Mouse (Mus musculus) neural tube, embryonic 14.5 days (tissue): Measurements from ENCODE around the gene Ppp1r14c. TPM values are rescaled to one million over a fixed set of nuclear protein-coding genes. Genes with fewer than 3 reads are reported as not detected.

Source experiments
- ATAC-seq: fragments of 200-750 bp; cut with Nextera tagmentation; 2 replicates; pipeline ENCODE4 v1.8.0; 2017; ENCODE audit warnings: low read depth, mild to moderate bottlenecking, moderate TSS enrichment, moderate library complexity
- H3K27ac ChIP-seq: fragments of 300-500 bp; sonication (generic); 2 replicates; pipeline ENCODE4 v1.5.1; 2014; ENCODE audit warnings: low read depth, mild to moderate bottlenecking, control low read depth, low read length, moderate library complexity, mixed read lengths
- H3K27me3 ChIP-seq: fragments of 300-500 bp; sonication (generic); 2 replicates; pipeline ENCODE4 v1.6.1; 2014; ENCODE audit warnings: low read length; ENCODE audit not compliant: control insufficient read depth, insufficient read depth
- H3K36me3 ChIP-seq: fragments of 300-500 bp; sonication (generic); 2 replicates; pipeline ENCODE4 v1.6.1; 2014; ENCODE audit warnings: low read length, mixed read lengths; ENCODE audit not compliant: control insufficient read depth, insufficient read depth
- H3K4me1 ChIP-seq: fragments of 300-500 bp; sonication (generic); 2 replicates; pipeline ENCODE4 v1.6.1; 2014; ENCODE audit warnings: low read length; ENCODE audit not compliant: control insufficient read depth, insufficient read depth
- H3K4me2 ChIP-seq: fragments of 300-500 bp; sonication (generic); 2 replicates; pipeline ENCODE4 v1.6.1; 2014; ENCODE audit warnings: mild to moderate bottlenecking, low read depth, low read length, control low read depth
- H3K4me3 ChIP-seq: fragments of 300-500 bp; sonication (generic); 2 replicates; pipeline ENCODE4 v1.5.1; 2014; ENCODE audit warnings: low read depth, low read length, control low read depth, mixed read lengths
- H3K9ac ChIP-seq: fragments of 300-500 bp; sonication (generic); replicated peaks from 2 replicates; pipeline ENCODE4 v1.6.1; 2014; ENCODE audit warnings: low read depth, mild to moderate bottlenecking, control low read depth, low read length, mixed read lengths
- H3K9me3 ChIP-seq: fragments of 300-500 bp; sonication (generic); 2 replicates; pipeline ENCODE4 v1.6.1; 2016; ENCODE audit warnings: low read length; ENCODE audit not compliant: control insufficient read depth
- whole genome bisulfite sequencing: fragments of 180-500 bp; shearing (Covaris S2); extraction: QIAGEN DNeasy Blood & Tissue Kit; methylation state at CpG from one replicate; pipeline ENCODE4 v1.1.7; 2014; 5-methylcytosine and 5-hydroxymethylcytosine counted together
- polyA plus RNA-seq: library from polyadenylated mRNA; unstranded; fragments of >200 nt; fragmentation: Nextera tagmentation; extraction: Ambion mirVana; gene quantifications from 2 replicates; pipeline ENCODE4 v1.2.1, GENCODE M21; 2014

Ppp1r14c gene
- polyA plus RNA-seq, 1 experiment from 2014 or later = 69.0 TPM

DNA sequence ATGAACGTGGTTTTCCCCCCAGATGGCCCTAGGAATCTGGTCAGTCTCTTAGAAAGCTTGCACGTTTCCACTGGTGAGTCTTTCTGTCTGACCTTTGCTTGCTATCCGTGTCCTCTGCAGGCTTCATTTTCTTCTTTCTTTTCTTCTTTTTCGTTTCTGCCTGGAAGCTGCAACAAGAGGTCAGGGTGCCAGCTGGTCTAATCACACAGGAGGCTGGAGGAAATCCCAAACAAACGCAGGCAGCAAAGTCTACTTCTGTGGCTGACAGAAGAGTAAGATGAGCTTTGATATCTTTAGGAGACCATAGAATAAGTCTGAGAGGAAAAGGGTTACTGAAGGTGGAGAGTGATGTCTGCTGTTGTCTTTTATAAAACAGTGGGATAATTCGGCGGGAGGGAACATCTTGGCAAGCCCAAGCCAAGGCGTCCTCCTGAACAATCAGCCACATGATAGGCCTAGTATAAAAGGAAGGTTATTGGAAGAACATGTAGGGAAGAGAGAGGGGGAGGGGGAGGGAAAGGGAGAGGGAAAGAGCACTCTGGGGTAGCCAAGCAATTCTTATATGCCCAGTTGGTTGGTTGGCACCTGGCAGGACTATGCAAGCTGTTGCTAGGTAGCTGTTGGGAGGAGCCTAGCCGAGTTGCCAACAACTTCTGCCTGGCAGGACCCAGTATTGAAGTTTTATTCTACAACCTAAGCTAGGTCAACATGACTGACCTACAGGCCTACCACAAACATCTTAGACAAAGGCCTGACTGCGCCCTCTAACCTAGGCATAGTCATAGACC lies 30.3 kb downstream of the Ppp1r14c start:
- no peaks in the 10 kb centered on the region for H3K9me3 ChIP-seq
- WGBS = 76% methylated on average over 10 of the region's 10 CpGs
- no peaks in the 10 kb centered on the region for H3K36me3 ChIP-seq
- no peak overlapping the region for H3K27ac ChIP-seq
- no peaks in the 10 kb centered on the region; the same call in 1 of the 2 replicates for H3K4me1 ChIP-seq
- H3K9ac ChIP-seq = no peak overlapping the region
- no peak overlapping the region for H3K4me2 ChIP-seq
- no peaks in the 10 kb centered on the region for H3K27me3 ChIP-seq
- ATAC-seq = no peak
- H3K4me3 ChIP-seq = no peak overlapping the region

DNA sequence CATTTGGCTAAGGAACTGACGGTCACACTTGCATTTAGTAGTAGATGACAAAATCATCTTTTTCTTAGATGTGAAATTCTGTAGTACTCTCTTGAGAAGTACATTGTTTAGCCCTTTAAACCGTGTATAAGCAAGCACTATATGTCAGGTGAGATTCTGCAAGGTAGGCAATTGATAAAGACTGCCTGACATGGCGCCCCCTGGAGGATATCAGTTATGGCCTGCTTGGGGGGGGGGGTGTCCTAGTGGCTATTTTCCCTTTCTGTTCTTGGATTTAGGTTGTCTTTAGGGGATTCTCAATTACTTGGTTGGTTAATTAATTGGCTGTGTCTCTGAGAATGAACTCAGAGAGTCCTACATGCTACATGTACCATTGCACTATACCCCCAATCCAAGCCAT lies 31.5 kb downstream of the Ppp1r14c start:
- H3K4me2 ChIP-seq = no peak overlapping the region
- WGBS = 74% methylated on average over 3 of the region's 3 CpGs
- H3K36me3 ChIP-seq = no peaks in the 10 kb centered on the region
- H3K9ac ChIP-seq = no peak overlapping the region
- no peaks in the 10 kb centered on the region; the same call in 1 of the 2 replicates for H3K4me1 ChIP-seq
- no peaks in the 10 kb centered on the region for H3K27me3 ChIP-seq
- no peak overlapping the region for H3K4me3 ChIP-seq
- no peak overlapping the region for H3K27ac ChIP-seq
- no peaks in the 10 kb centered on the region for H3K9me3 ChIP-seq
- ATAC-seq = no peak

DNA sequence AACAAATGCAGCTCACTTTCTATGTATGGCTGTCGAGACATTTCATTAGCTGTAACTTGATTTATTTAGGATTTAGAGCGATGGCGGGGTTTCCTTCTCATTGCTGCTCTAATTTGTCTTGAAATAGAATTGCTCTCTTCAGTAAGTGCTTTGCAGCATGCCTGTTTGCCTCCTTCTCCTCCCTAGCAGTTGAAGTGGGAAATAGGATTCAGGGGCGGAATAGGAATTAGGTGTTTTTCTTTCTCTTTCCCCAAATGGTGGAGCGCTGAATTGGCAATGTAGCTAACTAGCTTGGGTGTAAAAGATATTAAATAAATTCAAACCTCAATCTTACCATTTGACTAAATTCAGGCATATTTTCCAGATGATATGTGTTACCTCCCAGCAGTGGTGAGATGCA lies 32.2 kb downstream of the Ppp1r14c start:
- WGBS = 62% methylated on average over 5 of the region's 5 CpGs
- Histone ChIP-seq H3K36me3 (no peaks in the 10 kb centered on the region), H3K9me3 (no peaks in the 10 kb centered on the region), H3K9ac (no peak overlapping the region), H3K4me2 (no peak overlapping the region), H3K4me3 (no peak overlapping the region), H3K4me1 (no peaks in the 10 kb centered on the region; the same call in 1 of the 2 replicates), H3K27me3 (no peaks in the 10 kb centered on the region), H3K27ac (no peak overlapping the region)
- no peak for ATAC-seq

DNA sequence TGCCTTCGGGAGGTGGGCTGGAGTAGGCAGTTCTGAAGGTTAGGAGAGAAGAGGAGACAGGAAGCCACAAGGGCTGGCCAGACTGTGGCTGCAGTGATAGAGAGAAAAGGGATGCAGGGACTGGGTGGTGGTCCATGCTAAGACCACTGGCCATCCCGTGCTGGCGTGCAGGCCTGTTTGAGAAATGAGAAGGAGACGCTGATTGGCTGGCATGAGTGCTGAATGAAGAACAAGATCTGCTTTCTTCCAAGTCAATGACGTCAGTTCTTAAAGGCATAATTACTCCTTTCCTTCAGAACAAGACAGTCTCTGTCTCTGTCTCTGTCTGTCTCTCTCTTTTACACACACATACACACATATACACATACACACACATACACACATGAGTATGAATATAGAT lies 36.4 kb downstream of the Ppp1r14c start:
- Histone ChIP-seq H3K36me3 (no peaks in the 10 kb centered on the region), H3K27ac (no peak overlapping the region), H3K4me2 (no peak overlapping the region), H3K9ac (no peak overlapping the region), H3K4me3 (no peak overlapping the region), H3K9me3 (no peaks in the 10 kb centered on the region), H3K4me1 (no peaks in the 10 kb centered on the region; the same call in 1 of the 2 replicates), H3K27me3 (no peaks in the 10 kb centered on the region)
- no peak for ATAC-seq
- WGBS = 75% methylated on average over 5 of the region's 5 CpGs

DNA sequence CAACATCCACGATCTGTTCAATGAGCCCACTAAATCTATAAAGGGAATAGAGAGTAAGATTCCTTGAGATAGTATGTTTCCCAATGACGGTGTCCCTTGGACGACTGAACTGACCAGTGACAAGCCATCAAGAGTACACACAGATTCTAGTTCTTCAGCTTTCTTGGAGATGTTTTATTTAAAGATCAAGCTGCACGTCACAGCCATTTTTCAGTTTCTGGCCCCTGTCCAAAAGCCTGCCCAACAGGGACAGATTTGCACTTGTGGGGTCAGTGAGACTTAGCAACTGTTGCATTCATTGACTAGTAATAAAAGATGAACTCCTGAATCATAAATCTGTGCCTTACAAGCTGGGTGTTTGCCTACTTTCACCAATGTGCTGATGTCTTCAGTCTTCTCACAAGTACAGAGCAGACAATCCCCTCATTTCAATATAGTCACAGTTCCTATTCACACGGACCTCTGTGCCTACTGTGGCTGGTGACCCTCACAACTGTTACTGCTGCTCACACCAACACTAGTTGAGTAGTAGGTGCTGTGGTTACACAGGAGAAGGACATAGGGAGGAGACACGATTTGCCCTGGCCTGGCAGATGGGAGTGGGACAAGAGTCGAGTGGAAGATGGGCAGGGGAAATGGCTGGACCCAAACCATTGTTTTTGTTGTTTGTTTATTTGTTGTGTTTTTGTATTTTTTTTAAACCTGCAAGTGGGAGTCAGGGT lies 37.7 kb downstream of the Ppp1r14c start:
- H3K4me1 ChIP-seq = peaks cover 2% of the 10 kb centered on the region; the same call in 1 of the 2 replicates
- H3K36me3 ChIP-seq = no peaks in the 10 kb centered on the region
- H3K9me3 ChIP-seq = no peaks in the 10 kb centered on the region
- no peak overlapping the region for H3K27ac ChIP-seq
- no peak overlapping the region for H3K9ac ChIP-seq
- 66% methylated on average over 7 of the region's 7 CpGs for WGBS
- no peak for ATAC-seq
- no peak overlapping the region for H3K4me3 ChIP-seq
- no peak overlapping the region for H3K4me2 ChIP-seq
- H3K27me3 ChIP-seq = no peaks in the 10 kb centered on the region

DNA sequence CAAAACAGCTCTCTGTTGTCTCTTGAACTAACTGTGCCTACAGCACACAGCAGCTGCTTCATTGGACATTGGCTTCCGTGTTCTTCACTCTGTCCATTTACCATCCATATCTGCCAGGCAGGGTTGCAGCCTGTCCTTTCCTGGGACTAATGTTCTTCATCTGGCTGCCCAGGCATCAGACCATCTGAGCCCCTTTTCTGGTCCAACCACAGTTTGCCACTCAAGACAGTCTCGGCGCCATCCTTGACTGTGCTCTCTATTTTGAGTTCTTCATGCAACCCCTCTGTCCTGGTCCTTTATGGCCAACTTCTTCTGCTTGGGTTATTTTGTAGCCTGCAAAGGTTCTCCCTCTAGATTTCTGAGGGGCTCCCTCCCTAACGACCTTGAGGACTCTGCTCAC lies 38.5 kb downstream of the Ppp1r14c start:
- H3K4me3 ChIP-seq = no peak overlapping the region
- H3K27me3 ChIP-seq = no peaks in the 10 kb centered on the region
- H3K27ac ChIP-seq = no peak overlapping the region
- no peaks in the 10 kb centered on the region for H3K9me3 ChIP-seq
- H3K4me1 ChIP-seq = peaks cover 5% of the 10 kb centered on the region; the same call in 1 of the 2 replicates
- ATAC-seq = no peak
- no peak overlapping the region for H3K4me2 ChIP-seq
- H3K36me3 ChIP-seq = no peaks in the 10 kb centered on the region
- WGBS = 97% methylated on average over 4 of the region's 4 CpGs
- H3K9ac ChIP-seq = no peak overlapping the region

DNA sequence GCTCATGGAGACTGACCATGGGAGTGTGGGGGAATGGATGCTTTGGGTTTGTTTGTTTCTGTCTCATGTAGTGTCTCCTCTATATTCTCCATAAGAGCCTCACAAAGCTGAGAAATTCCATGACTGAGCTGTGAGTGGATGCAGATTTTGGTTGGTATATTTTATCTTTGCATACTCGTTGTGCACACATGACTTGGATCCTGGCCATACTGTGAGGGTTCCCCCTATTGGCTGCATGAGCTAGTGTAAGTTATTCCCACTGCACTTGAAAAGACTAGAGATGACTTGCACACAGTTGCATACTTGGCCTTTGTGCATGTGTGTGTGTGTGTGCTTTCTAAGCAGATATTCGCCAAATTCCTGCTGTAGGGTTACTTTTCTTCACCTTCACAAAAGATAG lies 40.4 kb downstream of the Ppp1r14c start:
- Histone ChIP-seq H3K4me1 (peaks cover 5% of the 10 kb centered on the region; the same call in 1 of the 2 replicates), H3K9me3 (no peaks in the 10 kb centered on the region), H3K36me3 (no peaks in the 10 kb centered on the region), H3K27ac (no peak overlapping the region), H3K9ac (no peak overlapping the region), H3K27me3 (no peaks in the 10 kb centered on the region), H3K4me2 (no peak overlapping the region), H3K4me3 (no peak overlapping the region)
- ATAC-seq = no peak
- WGBS = 78% methylated on average over 2 of the region's 2 CpGs

DNA sequence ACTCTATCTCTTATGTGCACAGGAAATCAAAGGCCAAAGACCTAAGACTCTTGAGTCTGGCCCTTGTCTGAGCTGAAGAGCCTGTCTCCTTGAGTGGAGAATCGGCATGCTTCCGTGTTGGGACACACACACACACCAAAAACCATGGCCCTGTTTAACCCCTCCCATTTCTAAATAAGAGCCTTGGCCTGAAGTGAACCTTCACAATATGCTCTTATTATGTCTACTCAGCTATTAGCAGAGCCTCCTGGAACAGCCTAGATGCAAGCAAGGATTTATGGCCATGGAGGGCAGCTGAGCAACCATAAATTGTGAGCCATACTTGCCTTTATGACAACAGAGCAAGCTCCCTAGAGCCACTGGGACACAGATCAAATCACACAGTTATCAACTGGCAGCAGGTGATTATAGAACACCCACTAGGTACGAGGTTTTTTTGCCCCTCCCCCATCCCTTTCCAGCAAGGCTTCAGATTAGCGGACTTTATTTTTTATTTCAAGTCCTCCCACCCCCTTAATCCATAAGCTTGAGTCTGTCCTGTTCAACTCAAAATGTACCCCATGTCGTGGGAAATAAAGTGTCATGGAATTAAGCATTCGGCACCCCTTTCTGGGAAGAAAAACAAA lies 42.3 kb downstream of the Ppp1r14c start:
- Histone ChIP-seq H3K4me1 (peaks cover 5% of the 10 kb centered on the region; the same call in 1 of the 2 replicates), H3K9me3 (no peaks in the 10 kb centered on the region), H3K36me3 (no peaks in the 10 kb centered on the region), H3K27ac (no peak overlapping the region), H3K27me3 (no peaks in the 10 kb centered on the region), H3K4me2 (no peak overlapping the region), H3K9ac (no peak overlapping the region), H3K4me3 (no peak overlapping the region)
- peak; percentile 85 for ATAC-seq
- 61% methylated on average over 6 of the region's 6 CpGs for WGBS

DNA sequence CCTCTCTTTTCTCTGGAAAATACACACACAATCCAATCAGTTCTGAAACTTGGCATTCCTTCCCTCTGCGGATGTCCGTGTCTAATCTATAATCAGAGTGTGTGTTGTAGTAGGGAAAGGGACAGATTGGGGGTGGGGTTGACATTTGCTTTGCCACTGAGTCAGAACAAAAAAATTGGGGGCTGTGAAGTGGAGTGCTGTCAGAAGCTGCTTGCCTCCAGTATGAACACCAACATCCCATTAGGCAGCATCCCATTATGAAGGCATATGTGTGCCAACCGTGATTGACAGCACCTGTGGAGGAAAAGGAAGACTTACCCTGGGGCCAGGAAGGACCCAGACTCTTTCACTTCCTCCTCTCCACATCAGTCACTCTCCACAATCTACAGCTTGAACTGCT lies 42.8 kb downstream of the Ppp1r14c start:
- Histone ChIP-seq H3K9me3 (no peaks in the 10 kb centered on the region), H3K27me3 (no peaks in the 10 kb centered on the region), H3K4me2 (no peak overlapping the region), H3K4me3 (no peak overlapping the region), H3K4me1 (peaks cover 5% of the 10 kb centered on the region; the same call in 1 of the 2 replicates), H3K9ac (no peak overlapping the region), H3K27ac (no peak overlapping the region), H3K36me3 (no peaks in the 10 kb centered on the region)
- WGBS = 52% methylated on average over 3 of the region's 3 CpGs
- peak; percentile 12; the same call in 1 of the 2 replicates for ATAC-seq
